Mouse (Mus musculus): ENCODE data around the gene Alg9. TPM values are rescaled to one million over a fixed set of nuclear protein-coding genes. Genes with fewer than 3 reads are reported as not detected.

Gene Alg9
- polyA plus RNA-seq, 1 experiment: 23.0 TPM

GRCm38 (mm10) chr9:50800985-50801384 is 26.2 kb downstream of the Alg9 start:
- Histone ChIP-seq H3K27me3 (ENCODE audit: control insufficient read depth, insufficient read depth, insufficient read length) (no peaks in the 10 kb centered on the region), H3ac (ENCODE audit: control insufficient read depth, insufficient read length, low read depth) (no peak overlapping the region), H3K36me3 (ENCODE audit: control insufficient read depth, insufficient read depth) (peaks cover 7% of the 10 kb centered on the region), H3K4me3 (ENCODE audit: insufficient read depth, poor library complexity, severe bottlenecking) (no peak overlapping the region), H3K79me3 (ENCODE audit: low read depth) (no peaks in the 10 kb centered on the region), H3K79me2 (ENCODE audit: control insufficient read depth, insufficient read depth) (no peaks in the 10 kb centered on the region)
- TF ChIP-seq CEBPB (IDR thresholded peaks at IDR 0.05; ENCODE audit: low read depth) (no peak), FOSL1 (IDR thresholded peaks at IDR 0.05; ENCODE audit: insufficient read depth, low read length, poor library complexity, severe bottlenecking) (no peak), MAX (IDR thresholded peaks at IDR 0.05) (no peak), MYOD1 (IDR thresholded peaks at IDR 0.05; ENCODE audit: control insufficient read depth, insufficient read length, low read depth) (no peak), MYOG (IDR thresholded peaks at IDR 0.05; ENCODE audit: control insufficient read depth, extremely low read depth, insufficient read length) (no peak), USF1 (IDR thresholded peaks at IDR 0.05; ENCODE audit: low read depth) (no peak), CTCF (IDR thresholded peaks at IDR 0.05; ENCODE audit: control insufficient read depth, insufficient read depth, insufficient read length) (no peak)

GRCm38 (mm10) chr9:50803055-50803671 is 28.3 kb downstream of the Alg9 start:
- no peak for TF ChIP-seq CEBPB (IDR thresholded peaks at IDR 0.05; ENCODE audit: low read depth)
- no peak for TF ChIP-seq FOSL1 (IDR thresholded peaks at IDR 0.05; ENCODE audit: insufficient read depth, low read length, poor library complexity, severe bottlenecking)
- no peak for TF ChIP-seq MAX (IDR thresholded peaks at IDR 0.05)
- TF ChIP-seq MYOG (IDR thresholded peaks at IDR 0.05; ENCODE audit: control insufficient read depth, extremely low read depth, insufficient read length): no peak
- TF ChIP-seq MYOD1 (IDR thresholded peaks at IDR 0.05; ENCODE audit: control insufficient read depth, insufficient read length, low read depth): no peak
- TF ChIP-seq CTCF (IDR thresholded peaks at IDR 0.05; ENCODE audit: control insufficient read depth, insufficient read depth, insufficient read length): no peak
- no peak for TF ChIP-seq USF1 (IDR thresholded peaks at IDR 0.05; ENCODE audit: low read depth)
- Histone ChIP-seq H3K4me3 (ENCODE audit: insufficient read depth, poor library complexity, severe bottlenecking) (no peak overlapping the region), H3K27me3 (ENCODE audit: control insufficient read depth, insufficient read depth, insufficient read length) (no peaks in the 10 kb centered on the region), H3K79me3 (ENCODE audit: low read depth) (no peaks in the 10 kb centered on the region), H3K79me2 (ENCODE audit: control insufficient read depth, insufficient read depth) (no peaks in the 10 kb centered on the region), H3K36me3 (ENCODE audit: control insufficient read depth, insufficient read depth) (peaks cover 7% of the 10 kb centered on the region), H3ac (ENCODE audit: control insufficient read depth, insufficient read length, low read depth) (no peak overlapping the region)

GRCm38 (mm10) chr9:50808471-50808870 is 33.7 kb downstream of the Alg9 start:
- H3K36me3 ChIP-seq (ENCODE audit: control insufficient read depth, insufficient read depth): peaks cover 17% of the 10 kb centered on the region

GRCm38 (mm10) chr9:50809146-50809545 is 34.3 kb downstream of the Alg9 start:
- Histone ChIP-seq H3ac (ENCODE audit: control insufficient read depth, insufficient read length, low read depth) (no peak overlapping the region), H3K79me2 (ENCODE audit: control insufficient read depth, insufficient read depth) (no peaks in the 10 kb centered on the region), H3K27me3 (ENCODE audit: control insufficient read depth, insufficient read depth, insufficient read length) (no peaks in the 10 kb centered on the region), H3K79me3 (ENCODE audit: low read depth) (no peaks in the 10 kb centered on the region), H3K4me3 (ENCODE audit: insufficient read depth, poor library complexity, severe bottlenecking) (no peak overlapping the region), H3K36me3 (ENCODE audit: control insufficient read depth, insufficient read depth) (peaks cover 10% of the 10 kb centered on the region)
- no peak for TF ChIP-seq FOSL1 (IDR thresholded peaks at IDR 0.05; ENCODE audit: insufficient read depth, low read length, poor library complexity, severe bottlenecking)
- no peak for TF ChIP-seq MYOD1 (IDR thresholded peaks at IDR 0.05; ENCODE audit: control insufficient read depth, insufficient read length, low read depth)
- TF ChIP-seq MAX (IDR thresholded peaks at IDR 0.05): no peak
- TF ChIP-seq CTCF (IDR thresholded peaks at IDR 0.05; ENCODE audit: control insufficient read depth, insufficient read depth, insufficient read length): no peak
- no peak for TF ChIP-seq CEBPB (IDR thresholded peaks at IDR 0.05; ENCODE audit: low read depth)
- TF ChIP-seq USF1 (IDR thresholded peaks at IDR 0.05; ENCODE audit: low read depth): no peak
- no peak for TF ChIP-seq MYOG (IDR thresholded peaks at IDR 0.05; ENCODE audit: control insufficient read depth, extremely low read depth, insufficient read length)

More at GRCm38 (mm10) chr9:50808471-50808870, 33.7 kb downstream of the Alg9 start:
- no peaks in the 10 kb centered on the region for H3K79me3 ChIP-seq (ENCODE audit: low read depth)
- TF ChIP-seq MYOG (IDR thresholded peaks at IDR 0.05; ENCODE audit: control insufficient read depth, extremely low read depth, insufficient read length) (no peak), MYOD1 (IDR thresholded peaks at IDR 0.05; ENCODE audit: control insufficient read depth, insufficient read length, low read depth) (no peak), CTCF (IDR thresholded peaks at IDR 0.05; ENCODE audit: control insufficient read depth, insufficient read depth, insufficient read length) (no peak), MAX (IDR thresholded peaks at IDR 0.05) (no peak), FOSL1 (IDR thresholded peaks at IDR 0.05; ENCODE audit: insufficient read depth, low read length, poor library complexity, severe bottlenecking) (no peak), CEBPB (IDR thresholded peaks at IDR 0.05; ENCODE audit: low read depth) (no peak), USF1 (IDR thresholded peaks at IDR 0.05; ENCODE audit: low read depth) (no peak)
- H3K4me3 ChIP-seq (ENCODE audit: insufficient read depth, poor library complexity, severe bottlenecking): no peak overlapping the region
- no peak overlapping the region for H3ac ChIP-seq (ENCODE audit: control insufficient read depth, insufficient read length, low read depth)
- no peaks in the 10 kb centered on the region for H3K79me2 ChIP-seq (ENCODE audit: control insufficient read depth, insufficient read depth)
- H3K27me3 ChIP-seq (ENCODE audit: control insufficient read depth, insufficient read depth, insufficient read length): no peaks in the 10 kb centered on the region

- peaks cover 13% of the 10 kb centered on the region for H3K36me3 ChIP-seq (ENCODE audit: control insufficient read depth, insufficient read depth)
Observed at GRCm38 (mm10) chr9:50811187-50811586, 36.4 kb downstream of the Alg9 start.

More at GRCm38 (mm10) chr9:50811187-50811586, 36.4 kb downstream of the Alg9 start:
- H3K4me3 ChIP-seq (ENCODE audit: insufficient read depth, poor library complexity, severe bottlenecking): no peak overlapping the region
- H3K79me2 ChIP-seq (ENCODE audit: control insufficient read depth, insufficient read depth): no peaks in the 10 kb centered on the region
- H3K79me3 ChIP-seq (ENCODE audit: low read depth): no peaks in the 10 kb centered on the region
- H3ac ChIP-seq (ENCODE audit: control insufficient read depth, insufficient read length, low read depth): no peak overlapping the region
- no peaks in the 10 kb centered on the region for H3K27me3 ChIP-seq (ENCODE audit: control insufficient read depth, insufficient read depth, insufficient read length)
- TF ChIP-seq USF1 (IDR thresholded peaks at IDR 0.05; ENCODE audit: low read depth) (no peak), MYOD1 (IDR thresholded peaks at IDR 0.05; ENCODE audit: control insufficient read depth, insufficient read length, low read depth) (no peak), MYOG (IDR thresholded peaks at IDR 0.05; ENCODE audit: control insufficient read depth, extremely low read depth, insufficient read length) (no peak), FOSL1 (IDR thresholded peaks at IDR 0.05; ENCODE audit: insufficient read depth, low read length, poor library complexity, severe bottlenecking) (no peak), CTCF (IDR thresholded peaks at IDR 0.05; ENCODE audit: control insufficient read depth, insufficient read depth, insufficient read length) (no peak), CEBPB (IDR thresholded peaks at IDR 0.05; ENCODE audit: low read depth) (no peak)

All from C2C12 (cell line).